Mouse (Mus musculus) neural tube, embryonic 10.5 days (tissue): ENCODE measurements around the gene 1700001O22Rik.

ENCODE experiments used
- DNase-seq: peaks from one replicate; pipeline ENCODE4 v3.0.0-alpha.2; 2017; ENCODE audit warnings: low spot score; ENCODE audit errors: extremely low spot score

Gene 1700001O22Rik

GRCm38 (mm10) chr2:30754831-30755230, 48.6 kb downstream of the 1700001O22Rik start:
- no peak for DNase-seq

DNA sequence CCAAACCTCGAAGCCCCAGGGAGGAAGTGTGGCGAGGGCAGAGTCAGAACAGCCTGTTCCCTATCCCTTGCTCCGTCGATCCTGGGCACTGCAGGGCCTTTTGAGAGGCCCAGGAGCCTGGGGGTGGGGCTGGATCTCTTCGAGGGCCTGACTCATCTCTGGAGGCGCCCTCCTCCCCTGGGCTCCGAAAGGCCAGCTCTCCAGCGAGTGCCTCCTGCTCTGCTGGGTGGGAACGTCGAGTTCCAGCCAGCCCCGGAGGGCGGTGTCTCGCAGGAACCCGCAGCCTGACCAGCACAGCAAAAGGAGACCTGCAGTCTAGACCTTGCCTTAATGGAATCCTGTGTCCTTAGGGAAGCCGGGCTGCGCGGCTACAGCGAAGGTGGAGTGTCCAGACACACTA, 50.2 kb downstream of the 1700001O22Rik start:
- no peak for DNase-seq

DNA sequence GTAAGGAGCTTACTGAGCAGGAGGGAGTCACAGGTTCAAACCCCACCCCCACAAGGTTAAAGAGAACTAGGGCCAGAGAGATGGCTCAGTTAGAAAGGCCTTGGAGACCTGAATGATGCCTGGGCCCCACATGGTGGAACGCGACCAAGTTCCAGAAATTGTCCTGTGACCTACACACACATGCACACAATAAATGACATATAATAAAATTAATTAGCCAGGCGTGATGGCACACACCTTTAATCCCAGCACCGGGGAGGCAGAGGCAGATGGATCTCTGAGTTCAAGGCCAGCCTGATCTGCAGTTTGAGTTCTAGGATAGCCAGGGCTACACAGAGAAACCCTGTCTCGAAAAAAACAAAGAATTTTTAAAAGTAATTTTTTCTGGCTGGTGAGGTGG, 51.0 kb downstream of the 1700001O22Rik start:
- DNase-seq: no peak

GRCm38 (mm10) chr2:30750025-30750424, 53.4 kb downstream of the 1700001O22Rik start:
- no peak for DNase-seq

DNA sequence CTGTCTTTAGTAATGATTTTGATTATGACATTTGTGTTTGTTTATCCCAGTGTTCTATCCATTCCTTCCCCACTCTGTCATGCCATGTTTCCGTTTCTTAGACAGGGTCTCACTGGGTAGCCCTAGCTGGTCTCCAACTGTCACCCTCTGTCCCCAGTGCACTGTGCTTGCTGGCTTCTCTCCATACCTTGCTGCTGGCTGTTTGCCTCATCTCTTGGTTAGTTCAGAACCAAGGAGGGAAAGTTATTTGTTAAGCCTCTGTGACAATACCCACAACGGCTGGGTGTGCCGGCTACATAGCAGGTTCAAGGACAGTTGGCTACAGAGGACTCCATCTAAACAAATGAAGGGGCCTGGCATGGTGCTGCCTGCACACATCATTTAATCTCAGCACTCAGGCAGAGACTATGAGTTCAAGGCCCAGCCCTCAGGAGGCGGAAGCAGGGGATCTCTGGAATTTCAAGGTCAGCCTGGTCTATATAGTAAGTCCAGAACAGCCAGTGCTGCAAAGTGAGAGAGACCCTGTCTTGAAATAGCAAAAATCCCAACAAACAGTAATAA, 55.8 kb downstream of the 1700001O22Rik start:
- no peak for DNase-seq
